ENCODE assay signal across 15 mouse cellular contexts in the genomic region with DNA sequence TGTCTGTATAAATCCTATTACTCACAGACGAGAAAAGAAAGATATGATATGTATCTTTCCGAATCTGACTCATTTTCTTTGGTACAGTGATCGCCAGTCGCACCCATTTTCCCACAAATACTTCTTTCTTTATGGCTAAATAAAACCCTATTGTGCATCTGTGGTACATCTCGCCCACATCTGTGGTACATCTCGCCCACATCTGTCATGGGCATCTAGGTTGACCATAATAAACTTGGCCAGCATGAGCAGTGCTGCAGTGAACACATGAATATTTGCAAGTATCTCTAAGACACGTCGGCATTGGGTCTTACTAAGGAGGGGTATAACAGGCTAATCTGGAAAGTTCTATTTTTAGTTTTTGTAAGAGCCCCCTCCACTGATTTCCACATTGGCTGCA. TPM values are rescaled to one million over a fixed set of nuclear protein-coding genes. Genes with fewer than 3 reads are reported as not detected.
"Had no signal": no experiment of that assay in that cellular context is flagged by ENCODE, and none has a peak within 500 bp of the region (broad histone marks: within the 10 kb centered on the region; RNA-seq: fewer than 3 reads in every experiment).

No protein-coding gene starts in this region.

- DNase-seq: gastrocnemius, adult 2 months; gastrocnemius, postnatal 10 days; gastrocnemius, postnatal 25 days; heart, adult 18-20 months; heart, postnatal 14 days; heart, postnatal 36 days; kidney, adult 11 months; kidney, adult 2 months; kidney, adult 9 months; kidney, postnatal 14 days; kidney, postnatal 36 days; layer of hippocampus, adult 9-11 months; layer of hippocampus, postnatal 36 days had no signal

RNA-seq across cellular contexts. Expression of a gene that starts 36.7 kb away (rescaled TPM):
- total RNA-seq: granulocyte monocyte progenitor cell, adult 5-6 weeks; hematopoietic stem cell, adult 5-6 weeks had no signal

RNA-seq across cellular contexts. Expression of a gene that starts 38.5 kb away (rescaled TPM):
- total RNA-seq: granulocyte monocyte progenitor cell, adult 5-6 weeks; hematopoietic stem cell, adult 5-6 weeks had no signal
